Mouse (Mus musculus): ENCODE measurements around the gene Bsdc1. TPM values are rescaled to one million over a fixed set of nuclear protein-coding genes. Genes with fewer than 3 reads are reported as not detected.

Bsdc1 gene
- polyA plus RNA-seq, 1 experiment from 2014 or later, result 22.5 TPM

DNA sequence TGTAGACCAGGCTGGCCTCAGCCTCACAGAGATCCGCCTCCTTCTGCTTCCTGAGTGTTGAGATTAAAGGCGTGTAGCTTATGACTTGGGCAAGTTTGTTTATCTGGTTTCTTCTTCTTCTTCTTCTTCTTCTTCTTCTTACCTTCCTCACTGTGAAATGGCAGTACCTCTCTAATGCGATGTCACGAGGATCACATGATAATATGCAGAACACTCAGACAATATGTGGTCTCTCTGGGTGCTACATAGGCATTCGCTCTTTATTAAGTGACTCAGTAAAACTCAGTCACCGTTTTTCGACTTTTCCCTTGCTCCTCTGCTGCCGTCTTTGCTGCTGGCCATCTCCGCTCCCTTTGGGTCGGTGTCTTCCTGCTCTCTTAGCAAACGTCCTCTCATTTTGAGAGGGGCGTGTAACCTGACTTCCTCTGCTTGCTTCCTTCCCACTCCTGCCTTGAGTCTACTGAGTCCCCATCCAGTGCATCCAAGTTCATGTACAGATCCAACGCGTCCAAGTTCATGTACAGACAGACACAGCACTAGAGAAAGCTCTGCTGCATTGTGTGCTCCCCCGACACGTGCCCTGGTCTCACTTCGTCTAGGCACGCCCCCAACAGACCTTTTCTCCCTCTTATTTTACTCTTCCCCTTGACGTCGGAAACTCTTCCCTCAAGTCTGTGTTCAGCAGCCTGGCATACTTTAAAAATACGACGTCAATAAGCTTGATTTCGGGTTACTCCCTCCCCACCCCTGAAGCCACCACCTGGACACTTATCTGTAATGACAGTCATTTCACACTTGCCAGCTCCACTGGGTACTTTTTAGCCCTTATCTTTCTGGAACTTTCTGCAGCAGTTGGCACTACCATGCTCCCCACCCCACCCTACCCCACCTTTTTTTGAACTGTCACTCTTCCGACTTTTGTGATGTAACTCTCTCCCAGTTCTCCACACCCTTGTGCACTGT, 2.0 kb downstream of the Bsdc1 start:
- peaks cover 25% of the 10 kb centered on the region for H3K4me1 ChIP-seq (replicated peaks; ENCODE audit: control insufficient read depth, insufficient read depth, low read length)
- peak overlapping the region; percentile 76 for H3K4me2 ChIP-seq
- ATAC-seq (replicated peaks; ENCODE audit: low FRiP score), result peak; percentile 47
- H3K36me3 ChIP-seq (ENCODE audit: control insufficient read depth, insufficient read depth, low read length), result peaks cover 27% of the 10 kb centered on the region
- H3K9ac ChIP-seq (ENCODE audit: low read depth, low read length), result peak overlapping the region; percentile 52; the same call in 1 of the 2 replicates
- WGBS, result 71% methylated on average over 24 of the region's 24 CpGs
- DNase-seq (ENCODE audit: low spot score), result no peak
- H3K4me3 ChIP-seq (ENCODE audit: low read depth, low read length), result peak overlapping the region; percentile 80; the same call in 1 of the 2 replicates
- H3K27me3 ChIP-seq (replicated peaks; ENCODE audit: control insufficient read depth, insufficient read depth, low read length), result no peaks in the 10 kb centered on the region
- no peaks in the 10 kb centered on the region for H3K9me3 ChIP-seq (ENCODE audit: control insufficient read depth, low read length)
- peak overlapping the region; percentile 88 for H3K27ac ChIP-seq (ENCODE audit: low read depth, low read length)

- H3K9ac ChIP-seq (ENCODE audit: low read depth, low read length), result peak overlapping the region; percentile 52; the same call in 1 of the 2 replicates
- DNase-seq (ENCODE audit: low spot score) (no peak), ATAC-seq (replicated peaks; ENCODE audit: low FRiP score) (no peak)
- H3K27me3 ChIP-seq (replicated peaks; ENCODE audit: control insufficient read depth, insufficient read depth, low read length), result no peaks in the 10 kb centered on the region
- H3K4me3 ChIP-seq (ENCODE audit: low read depth, low read length), result no peak overlapping the region
- 79% methylated on average over 4 of the region's 4 CpGs for WGBS
- no peaks in the 10 kb centered on the region for H3K9me3 ChIP-seq (ENCODE audit: control insufficient read depth, low read length)
- peak overlapping the region; percentile 88 for H3K27ac ChIP-seq (ENCODE audit: low read depth, low read length)
- peaks cover 25% of the 10 kb centered on the region for H3K4me1 ChIP-seq (replicated peaks; ENCODE audit: control insufficient read depth, insufficient read depth, low read length)
- peaks cover 27% of the 10 kb centered on the region for H3K36me3 ChIP-seq (ENCODE audit: control insufficient read depth, insufficient read depth, low read length)
- H3K4me2 ChIP-seq, result peak overlapping the region; percentile 76
Observed at GRCm38 (mm10) chr4:129464286-129464815, 3.0 kb downstream of the Bsdc1 start.

- Histone ChIP-seq H3K9ac (ENCODE audit: low read depth, low read length) (no peak overlapping the region), H3K27ac (ENCODE audit: low read depth, low read length) (no peak overlapping the region), H3K4me1 (replicated peaks; ENCODE audit: control insufficient read depth, insufficient read depth, low read length) (no peaks in the 10 kb centered on the region; the same call in 1 of the 2 replicates), H3K4me3 (ENCODE audit: low read depth, low read length) (no peak overlapping the region), H3K4me2 (no peak overlapping the region), H3K36me3 (ENCODE audit: control insufficient read depth, insufficient read depth, low read length) (peaks cover 54% of the 10 kb centered on the region), H3K9me3 (ENCODE audit: control insufficient read depth, low read length) (no peaks in the 10 kb centered on the region), H3K27me3 (replicated peaks; ENCODE audit: control insufficient read depth, insufficient read depth, low read length) (no peaks in the 10 kb centered on the region)
- 89% methylated on average over 11 of the region's 11 CpGs for WGBS
- DNase-seq (ENCODE audit: low spot score), result no peak
- ATAC-seq (replicated peaks; ENCODE audit: low FRiP score), result no peak
Observed at GRCm38 (mm10) chr4:129476047-129476446, 14.7 kb downstream of the Bsdc1 start.

DNA sequence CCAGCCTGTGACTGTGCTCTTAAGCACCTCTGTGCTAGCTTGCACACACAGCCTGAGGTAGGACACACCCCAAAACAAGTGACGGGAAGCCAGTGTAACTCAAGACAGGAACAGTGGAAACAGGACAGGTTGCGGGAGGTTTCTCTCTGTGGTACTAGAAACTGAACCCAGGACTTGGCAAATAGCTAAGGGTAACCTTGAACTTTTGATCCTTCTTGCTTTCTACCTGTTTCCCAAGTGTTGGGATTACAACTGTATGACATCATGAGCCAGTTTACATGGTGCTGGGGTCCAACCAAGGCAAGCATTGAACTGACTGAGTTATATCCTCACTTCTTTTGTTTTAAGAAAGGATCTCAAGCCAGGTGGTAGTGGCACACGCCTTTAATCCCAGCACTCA, 18.5 kb downstream of the Bsdc1 start:
- H3K9me3 ChIP-seq (ENCODE audit: control insufficient read depth, low read length), result no peaks in the 10 kb centered on the region
- H3K27ac ChIP-seq (ENCODE audit: low read depth, low read length), result no peak overlapping the region
- H3K27me3 ChIP-seq (replicated peaks; ENCODE audit: control insufficient read depth, insufficient read depth, low read length), result no peaks in the 10 kb centered on the region
- no peaks in the 10 kb centered on the region; the same call in 1 of the 2 replicates for H3K4me1 ChIP-seq (replicated peaks; ENCODE audit: control insufficient read depth, insufficient read depth, low read length)
- H3K4me3 ChIP-seq (ENCODE audit: low read depth, low read length), result no peak overlapping the region
- ATAC-seq (replicated peaks; ENCODE audit: low FRiP score), result no peak
- H3K4me2 ChIP-seq, result no peak overlapping the region
- no peak for DNase-seq (ENCODE audit: low spot score)
- 92% methylated on average over 3 of the region's 3 CpGs for WGBS
- no peak overlapping the region for H3K9ac ChIP-seq (ENCODE audit: low read depth, low read length)
- peaks cover 41% of the 10 kb centered on the region for H3K36me3 ChIP-seq (ENCODE audit: control insufficient read depth, insufficient read depth, low read length)

DNA sequence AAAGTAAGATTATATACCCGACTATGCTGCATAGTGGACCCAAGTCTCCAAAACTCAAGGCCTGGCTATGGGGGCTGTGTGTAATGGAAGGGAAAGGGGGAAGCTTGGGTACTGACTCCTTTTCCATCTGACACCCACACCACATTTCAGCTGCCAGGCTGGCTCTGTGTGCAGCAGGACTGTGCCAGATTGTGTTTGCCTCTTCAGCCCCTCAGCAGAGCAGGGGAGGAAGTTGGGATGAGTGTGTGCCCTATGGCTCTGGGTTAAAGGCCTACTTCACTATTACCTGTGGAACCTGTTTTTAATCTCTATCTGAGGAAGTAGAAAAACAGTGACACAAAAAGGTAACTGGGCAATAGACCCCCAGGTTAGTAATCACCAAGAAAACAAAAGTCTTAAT, 19.7 kb downstream of the Bsdc1 start:
- Histone ChIP-seq H3K27me3 (replicated peaks; ENCODE audit: control insufficient read depth, insufficient read depth, low read length) (no peaks in the 10 kb centered on the region), H3K9me3 (ENCODE audit: control insufficient read depth, low read length) (no peaks in the 10 kb centered on the region), H3K4me3 (ENCODE audit: low read depth, low read length) (no peak overlapping the region), H3K27ac (ENCODE audit: low read depth, low read length) (no peak overlapping the region), H3K4me2 (no peak overlapping the region), H3K9ac (ENCODE audit: low read depth, low read length) (no peak overlapping the region), H3K4me1 (replicated peaks; ENCODE audit: control insufficient read depth, insufficient read depth, low read length) (no peaks in the 10 kb centered on the region; the same call in 1 of the 2 replicates), H3K36me3 (ENCODE audit: control insufficient read depth, insufficient read depth, low read length) (peaks cover 34% of the 10 kb centered on the region)
- no peak for DNase-seq (ENCODE audit: low spot score)
- 72% methylated on average over 1 of the region's 1 CpGs for WGBS
- no peak for ATAC-seq (replicated peaks; ENCODE audit: low FRiP score)

DNA sequence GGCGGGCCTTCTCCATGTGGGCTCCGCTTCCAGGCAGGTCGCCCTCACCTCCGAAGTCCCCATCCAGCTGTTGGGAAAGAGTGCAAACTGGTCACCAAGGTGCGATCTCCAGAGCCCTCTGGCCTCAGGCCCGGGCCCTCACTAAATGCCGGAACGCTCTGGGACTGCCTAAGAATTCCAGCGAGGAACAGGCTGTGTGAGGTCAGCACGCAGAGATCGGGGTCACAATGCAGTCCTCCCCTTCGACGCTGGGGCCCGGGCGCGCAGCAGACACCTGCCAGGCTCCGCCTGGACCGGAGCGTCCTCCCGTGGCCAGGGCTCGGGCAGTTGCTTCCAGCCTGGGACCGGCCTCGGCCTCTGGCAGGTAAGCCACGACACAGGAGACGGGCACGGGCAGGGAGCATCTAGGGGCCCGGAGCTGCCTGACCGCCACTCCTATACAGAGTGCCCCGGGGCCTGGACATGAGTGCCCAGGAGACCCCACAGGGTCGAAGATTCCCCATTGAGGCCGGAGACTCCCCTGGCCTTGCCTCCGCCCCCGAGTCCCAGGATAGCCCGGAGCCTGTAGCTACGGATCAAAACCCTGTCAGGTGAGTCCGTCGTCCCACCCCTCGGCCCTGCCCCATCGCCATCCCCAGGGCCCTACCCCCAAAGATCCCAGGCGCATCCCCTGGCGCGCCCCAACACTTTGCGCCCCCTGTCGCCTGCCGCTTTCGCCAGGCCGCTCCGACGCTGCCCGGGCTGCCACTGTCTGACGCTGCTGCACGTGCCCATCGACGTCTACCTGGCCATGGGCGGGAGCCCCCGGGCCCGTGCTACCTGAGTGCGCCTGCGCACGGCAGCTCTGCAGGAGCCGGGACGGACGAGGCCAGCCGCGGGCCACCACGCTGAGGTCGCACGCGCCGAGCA, 29.8 kb downstream of the Bsdc1 start, which contains the start of the genes Tssk3 and Fam229a:
Gene Tssk3 (minus strand): TSS at position 51 of the 909 bp plus-strand sequence.
Gene Fam229a (plus strand): TSS at position 219 of the 909 bp plus-strand sequence.
- peak; percentile 39 for ATAC-seq (replicated peaks; ENCODE audit: low FRiP score)
- H3K36me3 ChIP-seq (ENCODE audit: control insufficient read depth, insufficient read depth, low read length), result peaks cover 18% of the 10 kb centered on the region
- H3K4me1 ChIP-seq (replicated peaks; ENCODE audit: control insufficient read depth, insufficient read depth, low read length), result peaks cover 13% of the 10 kb centered on the region; the same call in 1 of the 2 replicates
- no peak within 1 kb of the TSS for H3K27ac ChIP-seq (ENCODE audit: low read depth, low read length)
- no peak within 1 kb of the TSS for H3K9ac ChIP-seq (ENCODE audit: low read depth, low read length)
- no peak for DNase-seq (ENCODE audit: low spot score)
- peaks cover 20% of the 10 kb centered on the region for H3K27me3 ChIP-seq (replicated peaks; ENCODE audit: control insufficient read depth, insufficient read depth, low read length)
- H3K4me2 ChIP-seq, result peak within 1 kb of the TSS; percentile 68
- H3K9me3 ChIP-seq (ENCODE audit: control insufficient read depth, low read length), result no peaks in the 10 kb centered on the region
- peak within 1 kb of the TSS; percentile 38 for H3K4me3 ChIP-seq (ENCODE audit: low read depth, low read length)
- 8% methylated on average over 70 of the region's 70 CpGs for whole genome bisulfite sequencing

DNA sequence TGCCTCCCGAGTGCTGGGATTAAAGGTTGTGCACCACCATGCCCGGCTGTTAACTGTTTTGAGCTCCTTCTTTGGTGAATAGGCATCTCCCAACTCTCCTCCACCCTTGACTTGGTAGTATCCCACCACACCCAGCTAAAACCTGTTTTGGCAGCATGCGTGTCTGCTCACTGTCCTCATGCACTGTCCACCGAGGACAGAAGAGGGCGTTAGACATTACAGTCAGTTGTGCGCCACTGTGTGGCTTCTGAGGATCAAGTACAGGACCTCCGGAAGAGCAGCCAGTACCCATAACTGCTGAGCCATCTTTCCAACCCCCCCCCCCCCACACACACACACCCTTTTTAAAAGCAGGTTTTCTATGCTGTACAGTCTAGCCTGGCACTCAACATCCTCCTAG, 33.3 kb downstream of the Bsdc1 start:
- WGBS, result 64% methylated on average over 7 of the region's 7 CpGs
- no peaks in the 10 kb centered on the region for H3K36me3 ChIP-seq (ENCODE audit: control insufficient read depth, insufficient read depth, low read length)
- H3K4me1 ChIP-seq (replicated peaks; ENCODE audit: control insufficient read depth, insufficient read depth, low read length), result peaks cover 23% of the 10 kb centered on the region
- ATAC-seq (replicated peaks; ENCODE audit: low FRiP score), result no peak
- no peaks in the 10 kb centered on the region for H3K9me3 ChIP-seq (ENCODE audit: control insufficient read depth, low read length)
- H3K4me3 ChIP-seq (ENCODE audit: low read depth, low read length), result no peak overlapping the region
- DNase-seq (ENCODE audit: low spot score), result no peak
- H3K9ac ChIP-seq (ENCODE audit: low read depth, low read length), result no peak overlapping the region
- H3K27me3 ChIP-seq (replicated peaks; ENCODE audit: control insufficient read depth, insufficient read depth, low read length), result peaks cover 20% of the 10 kb centered on the region
- no peak overlapping the region for H3K4me2 ChIP-seq
- no peak overlapping the region for H3K27ac ChIP-seq (ENCODE audit: low read depth, low read length)
